Mouse (Mus musculus) cerebellum, postnatal 14 days (tissue): ENCODE measurements around the gene Epc2.
A peak's percentile ranks its signal among the peaks of the same experiment; 100 is the strongest.

Source experiments
- DNase-seq, 2 experiments: peaks; one replicate each; pipeline ENCODE4 v3.0.0; 2021; ENCODE audit warnings: mixed read lengths in 2 of 2

Epc2 gene

DNA sequence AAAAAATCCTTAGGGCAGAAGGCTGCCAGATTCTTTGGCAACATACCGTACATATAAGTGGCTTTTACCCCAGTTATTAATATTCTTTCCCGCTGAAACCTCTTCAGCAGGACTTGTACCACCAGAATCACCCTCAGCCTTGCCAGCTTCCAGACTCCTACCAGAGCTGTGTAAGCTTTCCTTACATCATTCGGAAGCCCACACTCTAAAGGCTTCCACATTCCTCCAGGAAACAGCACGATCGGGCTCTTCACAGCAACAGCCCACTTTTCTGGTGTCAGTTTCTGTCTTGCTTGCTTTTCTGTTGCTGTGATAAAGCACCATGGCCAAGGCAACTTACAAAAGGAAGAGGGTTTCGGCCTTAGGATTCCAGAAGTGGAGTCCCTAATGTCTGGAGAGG lies 21.2 kb downstream of the Epc2 start:
- no peak for DNase-seq

DNA sequence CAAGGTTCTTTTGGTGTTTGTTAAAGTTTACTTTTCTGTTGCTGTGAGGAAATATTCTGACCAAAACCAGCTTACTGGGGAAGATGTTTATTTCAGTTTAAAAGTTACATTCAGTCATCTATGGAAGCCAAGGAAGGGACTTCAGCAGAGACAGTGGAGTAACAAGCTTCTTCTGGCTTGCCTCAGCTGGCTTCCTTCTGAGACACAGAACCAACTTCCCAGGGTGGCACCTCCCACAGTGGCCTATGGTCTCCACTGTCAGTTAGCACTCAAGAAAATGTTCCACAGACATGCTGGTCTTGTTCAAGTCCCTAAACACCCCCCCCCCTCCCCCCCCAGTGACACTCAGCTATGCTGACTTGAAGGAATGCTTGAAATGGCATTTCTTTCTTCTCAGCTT lies 30.9 kb downstream of the Epc2 start:
- no peak for DNase-seq

DNA sequence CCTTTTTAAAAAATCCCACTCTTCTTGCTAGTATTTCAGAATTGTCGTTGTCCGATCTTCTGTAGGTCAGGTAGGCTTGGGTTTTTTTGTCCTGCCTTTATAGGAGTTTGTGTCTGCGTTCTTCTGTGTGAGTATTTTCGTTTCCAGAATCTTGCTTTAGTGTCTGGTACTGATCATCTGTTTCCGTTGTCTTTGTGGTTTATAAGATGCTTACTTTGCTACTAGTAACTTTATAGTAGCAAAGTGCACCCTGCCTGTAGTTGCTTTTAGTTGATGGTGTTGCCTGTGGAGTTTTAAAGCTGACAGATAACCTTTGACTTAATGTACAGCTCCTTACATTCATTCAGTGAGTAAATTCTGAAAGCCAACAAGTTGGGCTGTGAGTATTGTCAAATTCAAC lies 32.1 kb downstream of the Epc2 start:
- no peak for DNase-seq

DNA sequence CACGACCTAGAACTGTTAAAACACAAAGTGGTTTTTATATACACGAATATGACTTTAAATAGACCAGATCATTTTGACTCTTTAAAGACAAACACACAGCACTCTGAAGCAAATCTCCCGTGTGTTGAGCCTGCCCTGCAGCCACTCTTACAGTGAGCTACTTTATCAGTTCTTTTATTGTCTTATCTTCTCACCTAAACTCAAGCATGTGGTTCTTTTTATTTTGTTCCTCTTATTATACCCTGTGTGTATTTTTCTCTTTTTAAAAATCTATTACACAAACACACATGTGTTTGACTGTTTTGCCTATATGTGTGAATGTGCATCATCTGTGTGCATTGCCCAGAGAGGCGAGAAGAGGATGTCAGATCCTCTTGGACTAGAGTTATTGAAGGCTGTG lies 50.1 kb downstream of the Epc2 start:
- DNase-seq = no peak

DNA sequence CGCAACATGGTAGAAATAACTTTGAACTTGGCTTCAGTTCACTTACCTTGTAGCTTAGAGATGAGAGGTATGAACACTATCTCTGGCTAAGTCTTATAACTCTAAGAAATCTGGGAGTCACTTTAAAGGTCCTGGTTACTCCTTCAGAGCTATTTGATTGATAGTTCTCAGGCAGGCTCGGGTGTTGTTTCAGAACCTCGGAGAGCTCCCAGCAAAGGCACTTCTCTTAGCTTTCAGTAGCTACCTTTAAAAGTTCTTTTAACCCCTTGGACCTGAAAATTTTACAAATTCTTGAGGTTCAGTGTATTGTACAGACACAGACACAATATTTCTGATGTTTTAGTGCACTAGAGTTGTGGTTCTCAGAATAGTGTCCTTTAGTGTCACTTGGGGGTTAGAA lies 52.3 kb downstream of the Epc2 start:
- no peak for DNase-seq

DNA sequence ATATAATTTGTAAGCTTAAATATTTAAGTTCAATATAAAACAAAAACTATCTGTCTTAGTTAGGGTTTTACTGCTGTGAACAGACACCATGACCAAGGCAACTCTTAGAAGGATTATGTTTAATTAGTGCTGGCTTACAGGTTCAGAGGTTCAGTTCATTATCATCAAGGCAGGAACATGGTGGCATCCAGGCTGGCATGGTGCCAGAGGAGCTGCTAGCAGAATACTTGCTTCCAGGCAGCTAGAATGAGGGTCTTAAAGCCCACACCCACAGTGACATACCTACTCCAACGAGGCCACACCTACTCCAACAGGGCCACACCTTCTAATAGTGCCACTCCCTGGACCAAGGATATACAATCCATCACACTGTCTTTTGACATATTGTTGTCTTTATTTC lies 53.9 kb downstream of the Epc2 start:
- DNase-seq = peak; percentile 36 to 38

DNA sequence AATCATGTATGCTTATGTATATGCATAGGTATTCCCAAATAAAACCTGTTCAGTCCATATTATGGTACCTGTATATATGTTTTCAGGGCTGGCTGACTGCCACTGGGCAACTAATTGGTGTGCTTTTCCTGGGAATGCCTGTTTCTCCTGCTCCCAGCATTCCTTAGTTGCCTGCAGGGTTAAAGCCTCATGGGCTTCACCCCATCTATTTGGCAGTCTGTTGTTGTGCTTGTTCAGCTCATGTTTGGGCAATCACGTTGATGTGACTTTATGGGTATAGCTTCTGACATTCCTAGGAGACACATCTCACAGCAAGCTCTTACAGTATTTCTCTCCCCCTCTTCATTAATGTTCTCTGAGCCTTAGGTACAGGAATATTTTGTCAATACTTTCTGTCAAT lies 59.5 kb downstream of the Epc2 start:
- no peak for DNase-seq

DNA sequence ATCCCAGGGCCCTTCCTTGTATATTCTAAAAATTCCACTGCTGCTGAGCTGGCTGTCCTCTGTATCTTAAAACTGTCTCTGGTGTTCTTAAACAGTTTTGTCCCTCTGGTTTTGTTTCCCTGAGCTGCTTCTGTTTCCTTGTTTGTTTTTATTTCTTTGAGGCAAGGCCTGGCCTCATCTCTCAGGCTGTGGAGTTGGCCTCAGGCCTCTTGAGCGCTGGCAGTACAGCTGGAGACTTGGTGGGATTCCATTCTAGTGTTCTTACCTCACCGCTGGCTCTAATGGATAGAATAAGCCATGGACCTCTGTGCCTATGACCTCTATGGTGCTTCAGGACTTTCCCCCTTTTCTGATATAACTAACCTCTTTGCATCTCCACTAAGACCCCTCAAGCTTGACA lies 64.7 kb downstream of the Epc2 start:
- DNase-seq = no peak

DNA sequence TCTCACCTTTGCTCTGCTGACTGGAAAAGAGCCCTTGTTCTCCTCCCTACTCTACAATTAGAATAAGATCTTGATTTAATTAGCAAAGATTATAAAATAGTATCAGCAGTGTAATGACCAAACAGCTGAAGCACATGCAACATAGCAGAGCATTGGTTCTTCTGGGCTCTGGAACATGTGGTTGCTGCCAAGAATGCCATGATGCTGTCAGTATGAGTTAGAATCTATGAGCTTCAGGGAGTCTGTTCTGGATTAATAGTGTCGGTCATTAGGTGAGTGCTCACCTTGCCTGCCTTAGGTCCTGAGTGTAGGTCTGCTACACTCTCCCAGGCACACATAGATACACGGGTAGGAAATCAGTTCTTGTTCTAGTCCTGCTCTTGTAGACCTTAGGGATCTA lies 69.1 kb downstream of the Epc2 start:
- DNase-seq = peak; percentile 44 to 57

DNA sequence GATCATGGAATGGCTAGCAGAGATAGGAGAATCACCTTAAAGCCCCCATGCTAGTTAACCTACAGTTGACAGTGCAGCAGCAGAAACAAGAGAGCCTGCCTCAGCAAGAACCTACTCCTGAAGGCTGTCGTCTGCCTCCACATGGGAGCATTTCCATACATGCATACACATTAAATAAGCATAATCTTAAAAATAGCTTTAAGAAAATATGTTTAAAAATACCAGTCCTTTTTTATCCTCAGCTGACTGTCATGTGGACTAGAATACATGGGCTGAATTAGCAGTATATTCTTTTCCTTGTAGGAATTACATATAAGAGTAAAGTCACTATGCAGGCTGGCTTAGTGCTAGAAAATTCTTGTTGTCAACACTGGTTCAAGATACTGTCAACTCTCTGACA lies 69.7 kb downstream of the Epc2 start:
- no peak for DNase-seq

DNA sequence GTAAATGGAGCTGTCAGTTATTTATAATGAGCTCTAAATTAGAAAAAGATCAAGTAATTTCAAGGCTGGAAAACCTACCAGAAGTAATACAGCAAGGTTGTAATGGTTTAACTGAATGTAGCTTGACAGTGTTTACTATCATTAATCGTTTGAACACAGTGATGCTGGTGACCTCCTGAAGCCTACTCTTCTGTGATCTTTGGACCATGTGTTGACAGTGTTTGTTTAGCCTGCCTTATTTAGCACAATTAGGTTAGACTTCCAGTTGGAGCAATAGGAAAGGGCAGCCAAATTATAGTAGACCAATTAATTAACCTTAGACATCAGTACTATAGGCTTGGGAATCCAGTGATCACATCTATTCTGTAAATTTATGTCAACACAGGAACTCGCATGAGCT lies 70.3 kb downstream of the Epc2 start:
- no peak for DNase-seq

DNA sequence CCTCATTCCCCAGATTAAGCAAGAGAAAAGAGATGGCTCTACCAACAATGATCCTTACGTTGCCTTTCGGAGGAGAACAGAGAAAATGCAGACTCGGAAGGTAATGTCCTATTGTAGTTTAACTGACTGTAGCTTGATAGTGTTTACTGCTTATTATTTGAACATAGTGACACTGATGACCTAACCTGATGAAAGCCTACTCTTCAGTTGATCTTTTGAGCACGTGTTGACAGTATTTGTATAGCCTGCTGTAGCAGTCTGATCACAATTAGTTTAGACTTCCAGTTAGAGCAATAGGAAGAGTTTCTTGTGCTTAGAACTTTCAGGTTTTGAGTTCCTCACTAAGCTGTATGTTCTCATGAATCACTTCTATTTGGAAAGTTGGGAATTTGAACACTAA lies 71.3 kb downstream of the Epc2 start:
- no peak for DNase-seq

DNA sequence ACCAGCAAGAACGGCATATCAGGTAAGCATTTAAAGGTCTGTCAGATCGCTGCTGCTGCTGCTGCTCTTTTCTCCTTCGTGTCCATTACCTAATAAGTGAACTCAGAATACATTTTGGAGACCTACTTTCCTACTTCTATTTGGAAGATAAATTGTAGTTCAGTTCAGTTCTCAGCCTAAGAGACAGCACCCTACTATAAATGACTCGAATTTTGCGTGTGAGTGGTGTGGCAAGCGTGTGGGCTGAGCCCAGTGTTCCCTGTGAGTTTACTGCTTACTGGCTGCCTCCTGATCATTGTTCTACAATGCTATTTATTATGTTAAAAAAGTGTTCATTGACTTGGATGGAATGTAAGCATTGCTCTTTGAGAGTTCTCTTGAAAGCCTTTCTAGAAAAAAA lies 85.9 kb downstream of the Epc2 start:
- no peak for DNase-seq

DNA sequence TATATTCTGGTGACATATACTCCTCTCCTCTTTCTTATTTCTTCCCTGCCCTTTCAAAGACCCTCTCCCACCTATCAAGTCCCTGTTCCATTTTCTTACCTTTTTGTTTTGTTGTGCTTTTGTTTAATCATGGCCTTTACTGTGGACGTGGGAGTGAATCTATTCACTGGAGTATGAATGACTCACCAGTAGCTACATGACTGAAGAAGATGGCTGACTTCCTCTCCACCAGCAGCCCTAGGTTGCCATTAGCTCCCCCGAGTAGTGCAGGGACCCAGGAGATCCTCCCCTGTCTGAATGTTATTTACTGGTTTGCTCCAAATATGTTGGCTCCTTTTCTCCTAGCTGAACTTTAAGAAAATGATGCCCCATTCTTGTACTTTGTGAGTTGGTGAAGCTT lies 86.8 kb downstream of the Epc2 start:
- no peak for DNase-seq

DNA sequence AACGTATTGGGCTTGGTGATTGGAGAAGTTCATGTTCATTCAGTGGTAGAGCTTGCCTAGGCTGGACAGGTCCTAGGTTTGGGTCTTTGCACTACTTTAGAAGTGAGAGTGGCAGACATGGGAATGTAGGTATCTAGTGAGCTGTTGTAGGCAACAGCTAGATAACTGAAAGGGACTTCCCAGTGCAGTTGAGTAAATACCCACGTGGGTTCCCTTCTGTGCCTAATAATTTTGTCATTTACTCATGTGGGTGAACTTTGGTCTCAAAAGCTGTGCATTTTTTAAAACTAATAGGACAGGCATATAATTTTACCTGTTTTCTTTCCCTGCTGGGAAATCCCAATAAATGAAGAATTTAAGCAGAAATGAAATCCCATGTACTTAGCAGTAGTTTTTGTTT lies 88.5 kb downstream of the Epc2 start:
- no peak for DNase-seq

DNA sequence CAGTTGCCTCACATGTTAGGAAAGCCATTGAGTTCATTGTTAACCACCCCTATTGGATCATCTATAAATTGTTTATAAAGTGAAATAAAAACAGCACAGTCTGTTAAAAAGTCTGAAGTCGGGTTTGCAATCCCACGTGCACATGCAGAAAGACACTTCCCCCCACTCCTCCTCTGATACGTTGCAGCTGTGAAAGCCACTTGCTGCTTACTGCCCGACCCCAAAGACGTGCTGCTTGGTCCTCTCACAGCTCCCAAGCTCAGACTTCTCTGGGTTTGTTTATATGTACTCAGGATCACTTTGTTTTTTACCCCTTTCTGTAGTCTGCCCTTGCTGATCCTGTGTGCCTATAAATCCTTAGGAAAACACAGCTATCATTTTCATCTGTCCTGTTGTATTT lies 96.5 kb downstream of the Epc2 start:
- DNase-seq = no peak

DNA sequence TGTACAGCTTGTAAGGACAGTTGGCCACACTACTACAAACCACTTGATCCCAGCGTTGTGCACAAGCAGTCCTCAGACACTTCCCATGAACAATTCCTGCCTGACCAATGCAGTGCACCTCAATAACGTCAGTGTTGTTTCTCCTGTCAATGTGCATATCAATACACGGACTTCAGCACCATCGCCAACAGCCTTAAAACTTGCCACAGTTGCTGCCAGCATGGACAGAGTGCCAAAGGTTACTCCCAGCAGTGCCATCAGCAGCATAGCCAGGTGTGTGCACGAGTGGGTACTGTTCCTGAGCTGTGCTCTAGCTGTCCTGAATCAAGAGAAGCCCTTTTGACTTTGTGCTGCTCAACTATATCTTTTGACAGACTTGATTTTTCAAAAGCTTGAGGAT lies 97.2 kb downstream of the Epc2 start:
- no peak for DNase-seq

DNA sequence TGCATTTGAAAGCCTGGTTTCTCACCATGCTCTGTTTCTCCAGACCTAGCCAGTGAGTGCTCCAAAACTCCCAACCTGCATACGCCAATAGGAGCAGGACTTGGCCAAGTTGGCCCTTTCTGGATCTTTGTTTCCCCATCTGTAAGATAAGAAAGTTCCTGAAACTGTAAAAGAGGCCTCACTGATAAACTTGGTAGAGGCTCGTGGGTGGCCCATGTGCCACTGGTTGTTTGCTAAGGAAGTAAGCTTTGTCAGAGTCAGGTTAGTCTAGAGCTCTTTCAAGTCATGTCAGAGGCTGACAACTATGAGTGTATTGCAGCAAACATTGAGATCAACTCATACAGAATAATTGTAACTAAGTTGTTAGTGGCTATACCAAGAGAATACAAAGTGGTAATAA lies 101.8 kb downstream of the Epc2 start:
- no peak for DNase-seq

DNA sequence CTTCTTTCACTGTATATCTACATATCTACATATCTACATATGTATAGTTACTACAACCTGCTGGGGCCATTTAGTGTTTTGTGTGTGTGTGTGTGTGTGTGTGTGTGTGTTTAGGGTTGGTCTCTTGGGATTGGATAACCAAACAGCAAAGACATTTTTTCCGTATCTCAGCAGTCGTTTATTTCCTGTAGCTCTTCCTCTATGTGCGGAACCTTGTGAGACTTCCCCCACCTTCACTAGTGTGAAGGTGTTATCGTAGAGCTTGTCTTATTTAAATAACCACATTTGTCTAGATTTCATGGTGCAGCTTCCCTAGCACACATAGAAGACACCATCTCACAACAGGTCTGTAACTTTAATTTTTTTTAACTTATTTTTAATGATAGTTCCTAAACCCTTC lies 106.1 kb downstream of the Epc2 start:
- no peak for DNase-seq

DNA sequence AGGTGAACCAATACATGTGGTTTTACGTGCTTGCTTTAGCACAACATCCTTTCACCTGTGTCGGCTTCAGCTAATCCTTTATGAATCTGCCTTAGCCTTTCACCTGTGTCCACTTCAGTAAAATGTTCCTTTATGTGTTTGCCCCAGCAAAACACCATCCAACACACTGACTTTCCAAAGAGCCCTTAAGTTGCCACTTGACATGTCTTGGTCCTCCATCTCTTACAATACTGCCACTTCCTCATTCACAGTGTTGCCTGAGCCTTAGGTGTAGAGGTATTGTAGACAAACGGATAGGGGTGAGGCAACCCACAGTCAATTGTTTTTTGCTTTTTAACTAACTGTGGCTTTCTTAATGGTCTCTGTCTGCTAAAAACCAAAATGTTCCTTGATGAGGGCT lies 107.1 kb downstream of the Epc2 start:
- no peak for DNase-seq

DNA sequence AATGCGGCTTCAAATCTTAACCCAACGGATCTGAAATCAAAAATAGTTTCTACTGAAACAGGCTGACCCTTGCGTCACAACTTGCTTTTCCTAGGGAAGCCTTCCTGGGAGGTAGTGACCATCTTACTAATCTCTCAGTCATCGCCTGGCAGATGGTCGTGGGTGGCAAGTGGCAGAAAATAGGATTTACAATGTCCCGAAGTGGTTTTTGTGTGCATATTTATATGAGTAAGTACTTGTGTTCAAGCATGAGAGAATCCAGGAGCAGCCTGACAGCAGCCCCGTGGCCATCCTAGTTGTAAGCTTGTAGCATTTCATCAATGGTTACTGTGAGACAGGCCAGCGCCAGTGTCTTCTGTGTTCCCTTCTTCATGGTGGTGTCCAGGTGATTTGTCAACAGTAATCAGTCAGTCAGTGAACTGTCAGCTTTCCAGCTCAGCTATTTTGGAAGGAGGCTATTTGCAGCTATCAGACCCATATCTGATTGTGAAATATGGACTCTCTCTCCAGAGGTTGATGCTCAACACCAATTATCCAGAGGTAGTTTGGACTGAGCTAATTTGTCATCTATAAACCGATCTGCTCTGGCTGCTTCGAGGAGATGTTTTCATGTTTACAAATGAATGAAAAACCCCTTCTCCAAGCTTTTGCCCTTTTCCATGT lies 111.5 kb downstream of the Epc2 start:
- DNase-seq = peak in 1 of 2 experiments; percentile 38

DNA sequence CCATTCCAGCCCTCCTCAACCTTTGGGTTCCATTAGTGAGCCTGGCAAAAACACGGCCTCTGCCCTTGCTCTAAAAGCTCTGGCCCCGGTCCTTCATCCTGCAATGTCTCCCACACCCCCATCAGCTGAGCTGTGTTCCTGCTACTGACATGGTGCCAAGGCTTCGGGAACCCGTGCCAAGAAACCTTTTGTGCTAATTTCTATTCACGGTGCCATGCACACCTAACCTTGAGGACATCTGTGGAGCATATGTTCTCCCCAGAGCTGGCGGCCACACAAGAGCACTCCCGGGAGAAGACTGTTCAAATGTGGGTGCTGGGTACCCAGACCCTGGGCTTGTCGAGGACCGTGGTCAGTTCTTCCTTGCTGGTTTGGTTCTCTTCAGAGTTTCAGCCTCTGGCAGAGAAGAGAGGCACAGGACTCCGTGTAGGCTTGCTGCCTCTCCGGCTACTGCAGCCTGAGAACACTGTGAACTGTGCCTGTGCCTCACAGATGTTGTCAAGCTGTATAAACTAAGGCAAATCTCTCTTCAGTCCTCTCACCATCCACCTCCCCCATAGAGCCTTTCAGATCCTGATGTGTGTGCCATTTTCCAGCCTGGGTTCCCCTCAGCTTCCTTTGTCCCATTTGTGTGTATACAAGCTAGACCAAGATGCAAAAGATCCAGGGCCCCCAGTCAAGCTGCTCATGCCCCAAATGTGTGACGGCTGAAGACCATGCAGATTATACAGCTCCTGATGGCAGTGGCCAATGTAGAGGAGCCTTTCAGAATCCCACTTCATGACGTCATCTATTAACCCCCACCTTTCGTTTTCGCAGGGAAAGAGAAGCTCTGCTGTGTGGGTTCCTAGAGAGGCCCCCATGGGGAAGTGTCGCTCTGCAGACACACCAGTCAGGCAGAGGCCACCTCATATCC lies 118.8 kb downstream of the Epc2 start:
- DNase-seq = peak; percentile 95 to 96

DNA sequence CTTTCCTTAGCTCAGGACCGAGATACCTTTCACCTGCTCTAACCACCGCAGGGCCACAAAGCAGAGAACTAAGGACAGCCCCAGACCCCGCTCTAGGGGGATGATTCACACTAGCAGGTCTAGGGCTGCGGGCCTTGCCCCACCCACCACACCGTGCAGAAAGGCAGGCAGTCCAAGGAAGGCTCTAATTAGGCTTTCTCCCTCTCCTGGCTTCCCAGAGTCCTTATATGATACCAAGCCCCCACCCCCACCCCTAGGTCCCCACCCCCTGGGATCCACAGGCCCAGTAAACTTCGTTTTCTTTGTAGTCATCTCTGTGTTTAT lies 119.5 kb downstream of the Epc2 start:
- DNase-seq = no peak

DNA sequence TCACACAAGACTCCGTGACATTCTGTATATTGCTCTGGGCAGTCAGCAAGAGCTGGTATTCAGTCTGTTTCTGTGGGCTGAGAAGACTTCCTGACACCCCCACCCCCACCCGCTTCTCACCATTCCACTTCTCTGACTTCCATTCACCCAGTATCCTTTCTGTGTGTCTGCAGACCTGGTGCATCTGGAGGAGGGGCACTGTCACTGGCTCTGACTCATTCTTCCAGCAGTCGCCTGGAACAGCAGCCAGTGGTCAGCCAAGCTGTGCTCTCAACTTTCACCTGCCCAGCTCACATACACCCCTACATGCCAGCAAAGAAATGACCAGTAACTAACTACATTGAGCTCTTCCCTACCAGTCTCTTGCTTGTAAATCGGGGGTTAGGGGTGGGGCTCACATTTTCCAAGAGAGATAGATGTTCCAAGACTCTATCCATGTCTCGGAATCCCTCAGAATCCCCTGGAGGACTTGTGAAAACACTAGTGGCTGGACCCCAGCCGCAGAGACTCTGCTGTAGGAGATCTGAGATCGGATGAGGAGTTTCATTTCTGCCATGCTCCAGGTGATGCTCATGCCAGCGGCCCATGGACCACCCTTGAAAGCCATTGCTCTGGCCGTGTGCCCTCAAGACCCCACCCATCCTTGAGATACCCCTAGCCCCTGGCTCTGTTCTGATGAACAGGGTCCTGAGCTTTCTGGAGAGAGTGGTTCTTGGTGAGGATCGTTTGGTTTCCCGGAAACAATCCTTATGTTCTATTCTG lies 120.1 kb downstream of the Epc2 start:
- no peak for DNase-seq
